Mouse (Mus musculus) mouse trophoblast stem cell (cell line): ENCODE measurements at regions not wholly inside any gene's neighbourhood (a gene's known extent, or its start where the extent isn't known, plus 50 kb on each side); places are given as distances from the start of the nearest gene placed in this dataset.

ENCODE experiments used
- in situ Hi-C, 2 experiments: fragments of 300-500 bp; cut with MseI, MboI; formaldehyde crosslinking; loops; 2 replicates in 1 of 2; 3 replicates in 1 of 2; pipeline ENCODE4 v1.15.1; 2025

DNA sequence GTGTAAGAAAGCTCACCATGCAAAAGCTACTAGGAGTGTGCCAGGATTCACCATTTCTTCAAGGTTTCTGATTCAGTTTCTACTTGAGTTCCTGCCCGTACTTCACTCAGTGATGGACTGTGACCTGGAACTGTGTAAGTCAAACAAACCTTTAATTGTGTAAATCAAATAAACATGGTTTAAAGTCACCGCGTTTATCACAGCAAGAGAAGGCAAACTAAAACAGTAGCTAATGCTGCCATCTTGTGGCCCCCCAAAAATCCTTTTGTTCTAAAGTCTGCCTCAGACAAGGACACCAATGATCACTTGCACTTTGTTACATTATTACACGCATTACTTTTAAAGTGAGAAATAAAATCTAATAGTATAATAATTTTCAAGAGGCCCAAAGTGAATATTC lies 63.6 kb upstream of the Dcx start:
- in situ Hi-C loops: loop anchor here (5.0 to 10.0 kb wide), 2 partner anchors 254 to 262 kb away; no protein-coding TSS in a partner anchor
